In the genomic region with DNA sequence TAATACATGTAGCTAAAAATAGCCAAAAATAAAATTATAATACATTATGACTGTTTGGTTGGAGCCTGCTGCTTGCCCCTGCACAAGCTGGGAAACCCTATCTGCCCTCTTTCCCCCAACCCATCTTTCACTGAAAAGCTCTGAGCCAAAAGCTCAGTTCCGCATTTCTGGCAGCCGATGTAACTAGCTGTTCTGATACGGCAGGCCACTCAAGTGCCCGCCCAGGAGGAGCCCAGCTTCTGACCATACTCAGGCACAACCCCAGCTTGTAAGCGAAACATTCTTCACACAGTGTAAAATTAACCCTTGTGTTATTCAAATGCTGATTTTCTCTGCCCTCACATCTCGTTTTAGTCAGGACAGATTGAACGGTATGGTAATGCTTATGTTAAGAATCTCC, we compare ENCODE assay signal across 12 mouse cellular contexts. TPM values are rescaled to one million over a fixed set of nuclear protein-coding genes. Genes with fewer than 3 reads are reported as not detected.
A peak's percentile ranks its signal among the peaks of the same experiment; 100 is the strongest.
DNase-seq lines count a peak whose midpoint lies in the region; ATAC-seq and TF ChIP-seq lines count a peak whose summit lies in the region.
"Had no signal": no experiment of that assay in that cellular context is flagged by ENCODE, and none has a peak within 500 bp of the region (broad histone marks: within the 10 kb centered on the region; RNA-seq: fewer than 3 reads in every experiment).

No protein-coding gene starts in this region.

- TF ChIP-seq CTCF in forebrain, postnatal 0 days (IDR thresholded peaks at IDR 0.05; ENCODE audit: low read depth) = no peak
- TF ChIP-seq CTCF in hindbrain, postnatal 0 days (IDR thresholded peaks at IDR 0.05; ENCODE audit: low read depth) = no peak

- no peaks in the 10 kb centered on the region for H3K36me3 ChIP-seq in forebrain, postnatal 0 days (ENCODE audit: insufficient read depth)
- H3K36me3 ChIP-seq in forebrain, embryonic 16.5 days (ENCODE audit: control insufficient read depth, insufficient read depth) = no peaks in the 10 kb centered on the region
- H3K36me3 ChIP-seq in stomach, embryonic 14.5 days (ENCODE audit: control insufficient read depth, insufficient read depth, low read length) = no peaks in the 10 kb centered on the region
- H3K36me3 ChIP-seq in hindbrain, postnatal 0 days (ENCODE audit: insufficient read depth, low read length) = no peaks in the 10 kb centered on the region
- H3K36me3 ChIP-seq: G1E; hindbrain, embryonic 13.5 days; limb, embryonic 12.5 days had no signal

- H3K27ac ChIP-seq in forebrain, postnatal 0 days (ENCODE audit: low read depth, low read length) = no peak overlapping the region
- H3K27ac ChIP-seq in forebrain, embryonic 16.5 days (ENCODE audit: low read length) = no peak overlapping the region
- H3K27ac ChIP-seq in stomach, embryonic 14.5 days (ENCODE audit: low read length) = peak overlapping the region; percentile 49; the same call in 1 of the 2 replicates
- no peak overlapping the region for H3K27ac ChIP-seq in hindbrain, postnatal 0 days
- H3K27ac ChIP-seq: hindbrain, embryonic 13.5 days; limb, embryonic 12.5 days had no signal

- H3K4me1 ChIP-seq in forebrain, postnatal 0 days (ENCODE audit: insufficient read depth) = no peaks in the 10 kb centered on the region
- no peaks in the 10 kb centered on the region for H3K4me1 ChIP-seq in forebrain, embryonic 16.5 days (replicated peaks; ENCODE audit: control insufficient read depth, insufficient read depth, low read length)
- peaks cover 4% of the 10 kb centered on the region; the same call in 1 of the 2 replicates for H3K4me1 ChIP-seq in stomach, embryonic 14.5 days (ENCODE audit: control insufficient read depth, insufficient read depth, low read length)
- no peaks in the 10 kb centered on the region for H3K4me1 ChIP-seq in hindbrain, postnatal 0 days (ENCODE audit: insufficient read depth, low read length)
- H3K4me1 ChIP-seq: hindbrain, embryonic 13.5 days; limb, embryonic 12.5 days had no signal

- 34% methylated on average over 7 of the region's 7 CpGs for WGBS in forebrain, postnatal 0 days
- 35% methylated on average over 7 of the region's 7 CpGs for WGBS in forebrain, embryonic 16.5 days
- 44% methylated on average over 7 of the region's 7 CpGs for WGBS in stomach, embryonic 14.5 days
- 33% methylated on average over 7 of the region's 7 CpGs for WGBS in hindbrain, postnatal 0 days

- H3K27me3 ChIP-seq in forebrain, postnatal 0 days (ENCODE audit: insufficient read depth, low read length) = no peaks in the 10 kb centered on the region
- H3K27me3 ChIP-seq in forebrain, embryonic 16.5 days (replicated peaks; ENCODE audit: control insufficient read depth, insufficient read depth, low read length) = no peaks in the 10 kb centered on the region
- no peaks in the 10 kb centered on the region for H3K27me3 ChIP-seq in stomach, embryonic 14.5 days (ENCODE audit: control insufficient read depth, insufficient read depth, low read length)
- H3K27me3 ChIP-seq in hindbrain, postnatal 0 days (ENCODE audit: insufficient read depth, low read length) = no peaks in the 10 kb centered on the region
- H3K27me3 ChIP-seq: limb, embryonic 12.5 days had no signal

- H3K4me2 ChIP-seq in forebrain, postnatal 0 days (ENCODE audit: low read depth) = no peak overlapping the region
- H3K4me2 ChIP-seq in forebrain, embryonic 16.5 days (ENCODE audit: low read length) = no peak overlapping the region
- H3K4me2 ChIP-seq in stomach, embryonic 14.5 days (replicated peaks; ENCODE audit: low read depth, low read length) = no peak overlapping the region
- H3K4me2 ChIP-seq in hindbrain, postnatal 0 days (ENCODE audit: low read depth, low read length) = no peak overlapping the region
- H3K4me2 ChIP-seq: hindbrain, embryonic 13.5 days; limb, embryonic 12.5 days had no signal

- peak; percentile 32; the same call in 1 of the 2 replicates for ATAC-seq in forebrain, postnatal 0 days
- no peak for ATAC-seq in forebrain, embryonic 16.5 days
- peak; percentile 51 to 58 for ATAC-seq in hematopoietic stem cell, adult 5-6 weeks (replicated peaks in 1 of 2; ENCODE audit: insufficient read depth in 1 of 2, low FRiP score in 2 of 2, low TSS enrichment in 1 of 2, low read depth in 1 of 2, poor library complexity in 2 of 2, severe bottlenecking in 2 of 2)
- no peak for ATAC-seq in stomach, embryonic 14.5 days (ENCODE audit: insufficient number of reproducible peaks, insufficient read depth, low FRiP score, low read depth)
- ATAC-seq in hindbrain, postnatal 0 days = no peak

- no peaks in the 10 kb centered on the region for H3K9me3 ChIP-seq in forebrain, postnatal 0 days (ENCODE audit: low read length)
- H3K9me3 ChIP-seq in forebrain, embryonic 16.5 days (ENCODE audit: control insufficient read depth, low read length) = no peaks in the 10 kb centered on the region
- H3K9me3 ChIP-seq in stomach, embryonic 14.5 days (ENCODE audit: control insufficient read depth, low read depth, low read length) = no peaks in the 10 kb centered on the region
- H3K9me3 ChIP-seq in hindbrain, postnatal 0 days (ENCODE audit: low read length) = no peaks in the 10 kb centered on the region
- H3K9me3 ChIP-seq: G1E; hindbrain, embryonic 13.5 days; limb, embryonic 12.5 days had no signal

- no peak overlapping the region for H3K9ac ChIP-seq in forebrain, postnatal 0 days
- no peak overlapping the region for H3K9ac ChIP-seq in forebrain, embryonic 16.5 days (replicated peaks; ENCODE audit: low read depth, low read length)
- no peak overlapping the region for H3K9ac ChIP-seq in stomach, embryonic 14.5 days (replicated peaks; ENCODE audit: low read depth, low read length)
- H3K9ac ChIP-seq in hindbrain, postnatal 0 days (replicated peaks; ENCODE audit: low read length) = no peak overlapping the region
- H3K9ac ChIP-seq: hindbrain, embryonic 13.5 days; limb, embryonic 12.5 days had no signal

- DNase-seq in forebrain, postnatal 0 days = no peak
- peak; percentile 25 to 35 for DNase-seq in kidney, postnatal 4 days
- DNase-seq in kidney, postnatal 14 days = no peak
- DNase-seq in frontal cortex, adult 2 months (ENCODE audit: extremely low spot score in 1 of 2, low spot score in 1 of 2) = no peak
- DNase-seq in hindbrain, postnatal 0 days (ENCODE audit: low spot score) = no peak

- no peak overlapping the region for H3K4me3 ChIP-seq in forebrain, postnatal 0 days (ENCODE audit: low read depth, low read length)
- no peak overlapping the region for H3K4me3 ChIP-seq in forebrain, embryonic 16.5 days (replicated peaks; ENCODE audit: low read length)
- no peak overlapping the region for H3K4me3 ChIP-seq in stomach, embryonic 14.5 days (ENCODE audit: low read depth, low read length)
- no peak overlapping the region for H3K4me3 ChIP-seq in hindbrain, postnatal 0 days (ENCODE audit: low read length)
- H3K4me3 ChIP-seq: hindbrain, embryonic 13.5 days; limb, embryonic 12.5 days had no signal

RNA-seq across cellular contexts. Expression of a gene that starts 15.3 kb away (rescaled TPM):
- not detected in 2 replicates for total RNA-seq in forebrain, postnatal 0 days (2014; rRNA removed)
- not detected in 2 replicates for polyA plus RNA-seq in forebrain, postnatal 0 days (2015; fragmentation: Nextera tagmentation; extraction: Ambion mirVana)
- polyA plus RNA-seq in forebrain, embryonic 16.5 days (2015; fragmentation: Nextera tagmentation; extraction: Ambion mirVana) = not detected in 2 replicates
- total RNA-seq in hematopoietic stem cell, adult 5-6 weeks (2017) = not detected in 2 replicates
- not detected in 2 replicates for polyA plus RNA-seq in stomach, embryonic 14.5 days (2014; fragmentation: Nextera tagmentation; extraction: Ambion mirVana)
- polyA plus RNA-seq in frontal cortex, adult 2 months (2012; rRNA removed) = 0.04 TPM in 1 of 2 replicates, not detected in the other
- total RNA-seq in hindbrain, postnatal 0 days (2014; rRNA removed) = not detected in 2 replicates
- not detected in 2 replicates for polyA plus RNA-seq in hindbrain, postnatal 0 days (2015; fragmentation: Nextera tagmentation; extraction: Ambion mirVana)
- total RNA-seq: layer of hippocampus, postnatal 14 days had no signal
- polyA plus RNA-seq: G1E; limb, embryonic 12.5 days had no signal

RNA-seq across cellular contexts. Expression of a gene that starts 16.4 kb away (rescaled TPM):
- 0.14 TPM in 1 of 2 replicates, not detected in the other for total RNA-seq in forebrain, postnatal 0 days (2014; rRNA removed)
- 0.15 and 0.48 TPM in 2 replicates for polyA plus RNA-seq in forebrain, postnatal 0 days (2015; fragmentation: Nextera tagmentation; extraction: Ambion mirVana)
- polyA plus RNA-seq in forebrain, embryonic 16.5 days (2015; fragmentation: Nextera tagmentation; extraction: Ambion mirVana) = 0.50 and 0.65 TPM in 2 replicates
- total RNA-seq in hematopoietic stem cell, adult 5-6 weeks (2017) = 0.44 TPM in 1 of 2 replicates, not detected in the other
- 0.35 and 0.76 TPM in 2 replicates for polyA plus RNA-seq in stomach, embryonic 14.5 days (2014; fragmentation: Nextera tagmentation; extraction: Ambion mirVana)
- polyA plus RNA-seq in frontal cortex, adult 2 months (2012; rRNA removed) = 0.12 and 0.15 TPM in 2 replicates
- not detected in 2 replicates for total RNA-seq in hindbrain, postnatal 0 days (2014; rRNA removed)
- 0.34 and 0.35 TPM in 2 replicates for polyA plus RNA-seq in hindbrain, postnatal 0 days (2015; fragmentation: Nextera tagmentation; extraction: Ambion mirVana)
- polyA plus RNA-seq: G1E had no signal

RNA-seq across cellular contexts. Expression of a gene that starts 28.1 kb away (rescaled TPM):
- 2.4 and 3.6 TPM in 2 replicates for total RNA-seq in forebrain, postnatal 0 days (2014; rRNA removed)
- polyA plus RNA-seq in forebrain, postnatal 0 days (2015; fragmentation: Nextera tagmentation; extraction: Ambion mirVana) = 2.2 and 3.4 TPM in 2 replicates
- 3.7 and 4.2 TPM in 2 replicates for polyA plus RNA-seq in forebrain, embryonic 16.5 days (2015; fragmentation: Nextera tagmentation; extraction: Ambion mirVana)
- total RNA-seq in hematopoietic stem cell, adult 5-6 weeks (2017) = 5.0 and 5.1 TPM in 2 replicates
- polyA plus RNA-seq in stomach, embryonic 14.5 days (2014; fragmentation: Nextera tagmentation; extraction: Ambion mirVana) = 6.7 TPM in 2 replicates
- 3.6 and 4.0 TPM in 2 replicates for polyA plus RNA-seq in frontal cortex, adult 2 months (2012; rRNA removed)
- total RNA-seq in hindbrain, postnatal 0 days (2014; rRNA removed) = 4.9 and 9.8 TPM in 2 replicates
- polyA plus RNA-seq in hindbrain, postnatal 0 days (2015; fragmentation: Nextera tagmentation; extraction: Ambion mirVana) = 3.7 and 4.4 TPM in 2 replicates

Comparison
In these comparisons a context has a peak if more than half of its experiments do, and no peak if none do; other contexts are left out.
1. ATAC-seq: peak in forebrain, postnatal 0 days (single experiment) and hematopoietic stem cell, adult 5-6 weeks (2 of 2); none in forebrain, embryonic 16.5 days (single experiment), stomach, embryonic 14.5 days (single experiment) and hindbrain, postnatal 0 days (single experiment).
2. DNase-seq: peak in kidney, postnatal 4 days (2 of 2); none in forebrain, postnatal 0 days (single experiment), kidney, postnatal 14 days (single experiment), frontal cortex, adult 2 months (0 of 2) and hindbrain, postnatal 0 days (single experiment).